Mouse (Mus musculus): ENCODE measurements around the gene Slc25a3. TPM values are rescaled to one million over a fixed set of nuclear protein-coding genes. Genes with fewer than 3 reads are reported as not detected.

The Slc25a3 gene
- 598 and 611 TPM in 2 replicates for polyA plus RNA-seq (2012; rRNA removed)

DNA sequence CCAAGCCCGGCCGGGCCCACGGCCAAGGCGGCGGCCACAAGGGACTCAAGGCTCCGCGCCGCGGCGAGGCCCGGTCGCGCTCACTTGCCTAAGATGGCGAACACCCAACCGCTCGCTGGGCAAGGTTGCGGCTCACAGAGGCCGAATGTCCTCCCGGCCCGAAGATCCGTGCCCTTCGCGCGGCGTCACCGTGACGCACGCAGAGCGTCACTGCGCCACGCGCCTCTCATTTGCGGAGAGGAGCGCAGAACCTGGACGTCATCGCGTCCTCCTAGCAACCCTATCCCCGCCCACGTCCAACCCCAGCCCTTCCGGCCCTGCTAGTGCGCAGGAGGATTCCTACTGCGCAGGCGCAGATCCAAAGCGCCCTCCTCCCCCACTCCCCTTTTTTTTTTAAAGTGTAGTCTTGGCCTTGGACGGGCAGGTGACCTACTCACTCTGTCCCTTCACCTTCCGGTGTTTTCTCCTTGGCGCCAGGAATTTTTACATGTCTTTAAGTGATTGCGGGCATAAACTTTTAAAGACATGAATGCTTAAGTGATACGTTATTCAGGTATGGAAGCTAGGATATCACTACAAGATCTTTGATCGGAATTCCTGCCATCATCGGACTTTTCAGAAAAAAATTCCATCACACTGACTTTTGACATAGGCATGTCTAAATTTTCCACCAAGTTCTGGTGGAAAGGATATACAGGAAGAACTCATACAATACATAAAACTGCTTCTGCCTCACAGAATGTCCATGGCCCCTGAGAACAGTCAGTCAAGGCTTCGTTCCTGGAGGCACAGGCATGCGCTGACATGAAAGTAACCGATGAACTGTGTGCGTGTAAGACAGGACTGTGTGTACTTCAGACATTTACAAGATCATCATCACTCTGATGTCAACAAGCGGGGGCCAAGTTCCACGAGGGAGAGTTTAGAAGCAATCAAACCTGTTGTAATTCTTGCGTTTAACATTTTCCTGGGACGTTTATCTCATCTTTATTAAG, at the start of gene Slc25a3:
TSS of gene Slc25a3 (minus strand) at position 232 of the 995 bp plus-strand sequence.
- Histone ChIP-seq H3K4me3 (ENCODE audit: insufficient read depth, low read length) (peak within 1 kb of the TSS; percentile 100), H3K4me1 (ENCODE audit: control insufficient read depth, insufficient read depth, low read length) (peaks cover 4% of the 10 kb centered on the region), H3K27ac (ENCODE audit: insufficient read depth, low read length) (peak within 1 kb of the TSS; percentile 96)
- TF ChIP-seq CTCF (IDR thresholded peaks at IDR 0.05; ENCODE audit: extremely low read depth, insufficient read depth, low read length) (no peak), POLR2A (IDR thresholded peaks at IDR 0.05; ENCODE audit: extremely low read depth, insufficient read depth, low read length) (peak; percentile 99)

DNA sequence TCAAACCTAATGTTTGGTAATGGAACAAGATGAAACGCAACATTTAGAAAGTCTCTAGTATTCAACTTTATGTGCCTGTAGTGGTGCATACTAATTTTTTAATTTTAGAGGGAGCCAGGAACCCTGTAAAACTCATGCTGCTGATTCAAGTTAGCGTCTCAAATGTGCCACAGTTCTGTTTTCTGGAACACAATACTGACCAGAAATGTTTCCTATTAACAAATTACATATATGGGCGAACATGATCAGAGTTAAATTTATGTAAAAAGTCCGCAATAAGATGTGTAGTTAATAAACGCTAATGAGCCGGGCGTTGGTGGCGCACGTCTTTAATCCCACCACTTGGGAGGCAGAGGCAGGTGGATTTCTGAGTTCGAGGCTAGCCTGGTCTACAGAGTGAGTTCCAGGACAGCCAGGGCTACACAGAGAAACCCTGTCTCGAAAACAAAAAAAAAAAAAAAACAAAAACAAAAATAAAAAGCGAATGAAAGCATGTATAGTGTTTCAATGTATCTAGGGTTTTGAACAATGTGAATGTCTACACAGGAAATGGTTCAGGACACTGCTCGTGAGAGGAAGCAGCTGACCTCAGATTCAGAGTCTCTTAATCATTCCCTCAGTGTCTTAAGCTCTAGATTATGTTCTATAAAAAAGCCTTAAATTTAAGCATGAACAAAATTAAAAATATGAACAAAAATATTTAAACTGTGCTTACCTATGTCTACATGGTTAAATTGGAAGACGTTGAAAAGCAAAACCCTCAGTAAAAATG, 48.7 kb upstream of the Slc25a3 start:
- TF ChIP-seq POLR2A (IDR thresholded peaks at IDR 0.05; ENCODE audit: extremely low read depth, insufficient read depth, low read length) (no peak), CTCF (IDR thresholded peaks at IDR 0.05; ENCODE audit: extremely low read depth, insufficient read depth, low read length) (no peak)
- H3K4me1 ChIP-seq (ENCODE audit: control insufficient read depth, insufficient read depth, low read length) = no peaks in the 10 kb centered on the region; the same call in 1 of the 2 replicates
- H3K27ac ChIP-seq (ENCODE audit: insufficient read depth, low read length) = no peak overlapping the region
- H3K4me3 ChIP-seq (ENCODE audit: insufficient read depth, low read length) = no peak overlapping the region; the same call in 1 of the 2 replicates

DNA sequence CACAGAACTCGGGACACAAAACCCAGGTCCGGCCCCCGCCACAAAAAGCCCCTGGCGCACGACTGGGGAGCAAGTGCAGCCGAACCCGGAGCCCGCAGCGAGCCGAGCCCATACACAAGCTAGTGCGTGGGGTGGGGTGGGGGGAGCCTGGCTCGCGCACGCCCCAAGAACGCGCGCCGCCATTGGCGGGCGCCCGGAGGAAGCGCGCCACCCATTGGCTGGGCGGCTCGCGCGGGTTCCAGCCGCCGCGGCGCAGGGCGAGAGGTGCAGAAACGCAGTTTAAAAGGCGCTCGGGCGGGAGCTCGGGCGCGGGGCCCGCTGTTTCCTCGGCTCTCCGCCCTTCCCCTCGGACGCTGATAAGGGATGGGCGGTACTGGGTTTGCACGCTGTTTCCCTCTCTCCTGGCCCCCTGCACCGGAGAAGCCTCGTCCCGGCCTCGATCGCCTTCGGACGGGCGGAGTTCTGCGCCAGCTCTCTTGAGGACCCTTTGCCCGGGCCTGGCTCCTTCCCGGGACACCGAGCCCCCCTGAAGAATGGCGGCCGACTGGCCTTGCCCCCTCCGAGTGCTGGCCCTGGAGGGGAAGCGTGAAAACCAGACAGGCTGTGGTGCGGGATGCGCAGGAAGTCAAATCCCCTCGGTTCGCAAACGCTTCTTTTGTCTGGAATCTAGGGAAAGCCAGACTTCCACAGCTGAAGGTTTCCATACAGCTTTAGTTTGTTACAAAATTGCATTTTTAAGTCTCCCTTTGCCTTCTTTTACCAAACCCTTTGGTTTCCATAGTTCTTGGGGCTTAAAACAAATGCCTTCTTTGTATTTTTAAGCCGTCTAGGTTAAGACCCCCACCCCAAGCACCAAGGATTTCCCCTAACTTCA, 47.8 kb upstream of the Slc25a3 start:
- H3K4me1 ChIP-seq (ENCODE audit: control insufficient read depth, insufficient read depth, low read length) = no peaks in the 10 kb centered on the region; the same call in 1 of the 2 replicates
- peak; percentile 57; the same call in 1 of the 2 replicates for TF ChIP-seq POLR2A (IDR thresholded peaks at IDR 0.05; ENCODE audit: extremely low read depth, insufficient read depth, low read length)
- no peak for TF ChIP-seq CTCF (IDR thresholded peaks at IDR 0.05; ENCODE audit: extremely low read depth, insufficient read depth, low read length)
- H3K27ac ChIP-seq (ENCODE audit: insufficient read depth, low read length) = peak overlapping the region; percentile 96

DNA sequence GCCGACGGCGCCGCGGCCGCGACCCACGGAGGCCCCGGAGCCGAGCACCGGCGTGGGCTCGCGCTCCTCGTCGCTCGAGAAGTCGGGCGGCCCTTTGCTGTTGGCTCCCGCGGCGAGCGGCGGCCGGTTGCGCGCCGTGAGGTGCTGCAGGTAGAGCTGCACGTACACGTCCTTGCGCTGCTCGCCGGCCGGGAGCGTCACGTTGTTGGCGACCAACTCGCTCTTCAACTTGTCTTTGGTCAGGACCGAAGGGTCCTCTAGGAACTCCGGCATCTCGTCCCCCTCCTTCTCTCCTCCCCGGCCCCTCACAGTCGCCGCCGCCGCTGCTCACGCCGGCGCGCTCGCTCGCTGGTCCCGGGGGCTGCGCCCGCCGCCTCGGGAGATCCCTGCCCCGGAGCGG, 47.2 kb upstream of the Slc25a3 start:
- no peaks in the 10 kb centered on the region; the same call in 1 of the 2 replicates for H3K4me1 ChIP-seq (ENCODE audit: control insufficient read depth, insufficient read depth, low read length)
- peak overlapping the region; percentile 80 for H3K4me3 ChIP-seq (ENCODE audit: insufficient read depth, low read length)
- TF ChIP-seq CTCF (IDR thresholded peaks at IDR 0.05; ENCODE audit: extremely low read depth, insufficient read depth, low read length) (no peak), POLR2A (IDR thresholded peaks at IDR 0.05; ENCODE audit: extremely low read depth, insufficient read depth, low read length) (no peak)
- H3K27ac ChIP-seq (ENCODE audit: insufficient read depth, low read length) = peak overlapping the region; percentile 96

More for the DNA sequence above, 47.8 kb upstream of the Slc25a3 start:
- peak overlapping the region; percentile 80 for H3K4me3 ChIP-seq (ENCODE audit: insufficient read depth, low read length)

DNA sequence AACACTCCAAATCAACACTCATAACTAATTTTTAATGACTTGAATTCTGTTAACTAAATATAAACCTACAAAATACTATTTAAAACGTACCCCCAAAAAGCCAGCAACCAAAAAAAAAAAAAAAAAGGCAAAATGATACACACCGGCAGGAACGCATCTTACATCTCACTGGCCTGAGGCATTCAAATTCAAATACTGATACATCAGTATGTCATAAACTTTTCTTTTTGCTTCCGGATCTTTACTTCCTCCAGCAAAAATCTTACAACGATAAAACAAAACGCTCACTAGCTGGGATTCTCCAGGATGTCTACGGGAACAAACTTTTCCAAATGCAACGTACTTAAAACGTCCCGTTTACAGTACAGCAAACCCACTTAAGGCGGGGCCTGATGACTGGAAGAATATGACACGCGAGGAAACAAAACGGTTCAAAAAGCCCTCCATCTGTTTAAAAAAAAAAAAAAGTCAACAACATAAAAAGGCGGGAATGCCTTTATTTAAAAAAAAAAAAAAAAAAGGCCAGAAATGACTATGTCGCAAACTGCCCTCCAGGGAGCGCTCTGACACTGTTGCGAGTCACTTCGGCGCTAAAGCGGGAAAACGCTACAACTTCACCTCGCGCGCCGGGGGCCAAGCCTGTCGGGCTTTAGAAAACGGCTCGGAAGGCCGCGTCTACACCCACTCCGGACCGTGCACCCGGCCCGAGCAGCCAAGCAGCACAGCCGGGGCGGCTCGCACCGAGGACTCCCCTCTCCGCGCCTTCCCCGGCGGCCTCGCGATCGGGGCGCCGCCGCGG, 46.5 kb upstream of the Slc25a3 start:
- TF ChIP-seq POLR2A (IDR thresholded peaks at IDR 0.05; ENCODE audit: extremely low read depth, insufficient read depth, low read length) (no peak), CTCF (IDR thresholded peaks at IDR 0.05; ENCODE audit: extremely low read depth, insufficient read depth, low read length) (peak; percentile 72)

DNA sequence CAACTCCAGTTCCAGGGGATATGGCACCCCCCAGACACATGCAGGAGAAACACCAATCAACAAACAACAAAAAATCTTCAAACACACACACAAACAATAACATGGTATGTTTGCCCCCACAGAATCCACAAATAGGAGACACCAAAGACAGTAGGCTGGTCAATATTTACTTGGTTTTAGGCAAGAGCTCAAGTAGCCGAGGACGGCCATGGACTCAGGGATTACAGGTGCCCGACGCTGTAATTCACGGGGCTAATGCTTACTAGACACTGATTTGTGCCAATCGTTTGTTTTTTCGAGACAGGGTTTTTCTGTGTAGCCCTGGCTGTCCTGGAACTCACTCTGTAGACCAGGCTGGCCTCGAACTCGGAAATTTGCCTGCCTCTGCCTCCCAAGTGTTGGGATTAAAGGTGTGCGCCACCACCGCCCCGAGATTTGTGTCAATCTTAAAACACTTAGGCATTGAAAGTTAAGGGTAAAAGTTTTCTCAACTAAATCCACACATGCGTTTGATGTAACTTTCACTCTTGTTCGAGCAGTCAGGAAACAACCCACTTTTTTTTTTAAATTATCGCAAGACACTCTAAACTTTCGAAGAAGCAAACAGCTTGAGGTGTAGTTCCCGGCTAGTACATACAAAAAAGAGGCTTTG, 45.7 kb upstream of the Slc25a3 start:
- Histone ChIP-seq H3K4me1 (ENCODE audit: control insufficient read depth, insufficient read depth, low read length) (no peaks in the 10 kb centered on the region; the same call in 1 of the 2 replicates), H3K27ac (ENCODE audit: insufficient read depth, low read length) (no peak overlapping the region), H3K4me3 (ENCODE audit: insufficient read depth, low read length) (peak overlapping the region; percentile 12; the same call in 1 of the 2 replicates)
- TF ChIP-seq CTCF (IDR thresholded peaks at IDR 0.05; ENCODE audit: extremely low read depth, insufficient read depth, low read length) (no peak), POLR2A (IDR thresholded peaks at IDR 0.05; ENCODE audit: extremely low read depth, insufficient read depth, low read length) (no peak)

More for the DNA sequence above, 46.5 kb upstream of the Slc25a3 start:
- Histone ChIP-seq H3K4me3 (ENCODE audit: insufficient read depth, low read length) (peak overlapping the region; percentile 80), H3K27ac (ENCODE audit: insufficient read depth, low read length) (no peak overlapping the region; the same call in 1 of the 2 replicates), H3K4me1 (ENCODE audit: control insufficient read depth, insufficient read depth, low read length) (no peaks in the 10 kb centered on the region; the same call in 1 of the 2 replicates)

DNA sequence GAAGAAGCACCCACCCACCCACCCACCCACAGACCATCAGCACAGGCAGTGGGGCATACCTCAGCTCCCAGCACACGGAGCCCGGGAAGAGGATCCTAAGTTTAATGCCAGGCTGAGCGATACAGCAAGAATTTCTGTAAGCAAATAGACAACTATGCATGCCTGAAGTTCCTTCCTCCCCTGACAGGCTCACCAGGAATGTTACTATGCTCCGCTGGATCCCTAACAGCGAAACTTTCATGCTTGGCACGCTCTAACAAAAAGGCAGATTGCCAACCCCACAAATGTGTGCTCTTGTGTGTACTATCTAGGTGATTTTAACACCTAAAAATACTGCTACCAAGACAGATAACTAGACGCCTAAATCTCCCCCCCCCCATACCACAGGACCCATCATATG, 43.5 kb upstream of the Slc25a3 start:
- Histone ChIP-seq H3K4me3 (ENCODE audit: insufficient read depth, low read length) (no peak overlapping the region), H3K27ac (ENCODE audit: insufficient read depth, low read length) (no peak overlapping the region)
- TF ChIP-seq CTCF (IDR thresholded peaks at IDR 0.05; ENCODE audit: extremely low read depth, insufficient read depth, low read length) = no peak
- TF ChIP-seq POLR2A (IDR thresholded peaks at IDR 0.05; ENCODE audit: extremely low read depth, insufficient read depth, low read length) = no peak

More for the DNA sequence above, 43.5 kb upstream of the Slc25a3 start:
- H3K4me1 ChIP-seq (ENCODE audit: control insufficient read depth, insufficient read depth, low read length) = no peaks in the 10 kb centered on the region; the same call in 1 of the 2 replicates

All from cortical plate, adult 2 months (tissue).